Mouse (Mus musculus) Patski (cell line): ENCODE results near the gene Ttc9c. TPM values are rescaled to one million over a fixed set of nuclear protein-coding genes. Genes with fewer than 3 reads are reported as not detected.
A peak's percentile ranks its signal among the peaks of the same experiment; 100 is the strongest.

Source experiments
- ATAC-seq: fragments of 100-300 bp; one replicate; pipeline ENCODE4 v1.8.0; 2021
- CTCF ChIA-PET: fragments of 350-600 bp; sonication (Branson Sonifier 250); formaldehyde crosslinking; loops from one replicate; lab custom pipeline; 2022; ENCODE audit warnings: inconsistent platforms; lab: Charles Lee
- POLR2A ChIA-PET: fragments of 350-600 bp; sonication (Branson Sonifier 250); formaldehyde crosslinking; loops from one replicate; lab custom pipeline; 2022; ENCODE audit warnings: antibody characterized with exemption, inconsistent platforms; lab: Charles Lee
- DNase-seq: peaks from one replicate; pipeline ENCODE4 v3.0.0-alpha.2; 2011; ENCODE audit warnings: low read depth, low spot score
- H3K27me3 ChIP-seq: fragments of 371-371 bp; one replicate; pipeline ENCODE4 v1.5.1; 2021
- CTCF ChIP-seq: fragments of 100-300 bp; IDR thresholded peaks from one replicate; pipeline ENCODE4 v1.5.1; 2021
- in situ Hi-C: fragments of 300-500 bp; cut with MboI; formaldehyde crosslinking; loops from 3 replicates; pipeline ENCODE4 v1.11.1; 2018; ENCODE audit warnings: low pct_unique_long_range_greater_than_20kb, mixed read lengths
- polyA plus RNA-seq: library from polyadenylated mRNA; unstranded; gene quantifications from one replicate; pipeline ENCODE4 v1.2.3, GENCODE M21; 2021

Ttc9c gene
- polyA plus RNA-seq, 1 experiment from 2014 or later = 51.4 TPM

DNA sequence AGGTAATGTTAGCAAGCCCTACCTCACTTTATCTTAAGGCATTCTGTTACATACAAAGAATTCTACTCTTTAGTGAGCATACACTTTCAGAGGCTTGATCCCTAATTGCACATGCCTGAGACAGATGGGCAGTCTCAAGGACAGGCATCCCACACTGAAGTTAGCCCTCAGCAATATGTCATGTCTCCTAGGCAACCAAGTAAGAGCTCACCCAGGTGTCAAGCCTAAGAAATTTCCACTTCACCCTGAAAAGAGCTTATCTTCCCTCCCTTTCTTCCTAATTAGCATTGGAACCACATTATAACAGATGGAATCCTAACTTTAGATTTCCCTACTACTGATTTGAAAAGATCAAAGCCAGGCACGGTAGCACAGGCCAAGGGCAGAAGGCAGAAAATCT is 30.0 kb downstream of the Ttc9c start:
- H3K27me3 ChIP-seq = no peaks in the 10 kb centered on the region
- POLR2A ChIA-PET = interaction anchor here (1.0 to 1.3 kb wide), 4 partner anchors 9 to 49 kb away, joined by 3 to 5 read pairs (median 4); partner anchors contain the start of genes Hnrnpul2 and Ttc9c
- no peak for TF ChIP-seq CTCF
- ATAC-seq (no peak), DNase-seq (no peak)
- in situ Hi-C loops = no loop called here
- CTCF ChIA-PET = interaction anchor here (1.0 to 4.1 kb wide), 3 partner anchors 9 to 14 kb away, joined by 3 to 26 read pairs (median 4); partner anchors contain the start of gene Polr2g

DNA sequence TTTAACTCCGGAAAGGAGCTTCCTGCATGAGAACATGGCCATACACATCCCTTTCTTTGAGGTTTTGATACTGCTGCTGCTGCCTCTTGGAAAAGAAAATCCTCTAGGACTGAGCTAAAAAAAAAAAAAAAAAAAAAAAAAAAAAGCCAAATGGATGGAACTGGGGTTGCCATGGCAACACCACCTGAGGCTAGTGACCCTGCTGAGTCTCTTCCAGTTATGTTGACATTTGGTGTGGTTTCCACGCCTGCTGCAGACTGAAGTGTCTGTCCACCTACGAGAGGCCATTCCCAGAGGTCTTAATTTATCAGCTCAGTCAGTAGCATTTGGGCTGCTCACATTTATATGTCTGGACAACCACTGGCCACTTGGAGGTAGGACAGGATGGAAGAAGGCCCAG is 30.6 kb downstream of the Ttc9c start:
- TF ChIP-seq CTCF = no peak
- no peak for ATAC-seq
- ChIA-PET POLR2A (interaction anchor here (0.6 to 4.5 kb wide), 7 partner anchors 9 to 50 kb away, joined by 3 to 37 read pairs (median 3); partner anchors contain the start of genes Hnrnpul2, Tmem179b and Ttc9c), CTCF (interaction anchor here (0.6 to 4.1 kb wide), 4 partner anchors 9 to 22 kb away, joined by 3 to 26 read pairs (median 4); partner anchors contain the start of gene Polr2g)
- H3K27me3 ChIP-seq = no peaks in the 10 kb centered on the region
- in situ Hi-C loops = no loop called here
- no peak for DNase-seq

DNA sequence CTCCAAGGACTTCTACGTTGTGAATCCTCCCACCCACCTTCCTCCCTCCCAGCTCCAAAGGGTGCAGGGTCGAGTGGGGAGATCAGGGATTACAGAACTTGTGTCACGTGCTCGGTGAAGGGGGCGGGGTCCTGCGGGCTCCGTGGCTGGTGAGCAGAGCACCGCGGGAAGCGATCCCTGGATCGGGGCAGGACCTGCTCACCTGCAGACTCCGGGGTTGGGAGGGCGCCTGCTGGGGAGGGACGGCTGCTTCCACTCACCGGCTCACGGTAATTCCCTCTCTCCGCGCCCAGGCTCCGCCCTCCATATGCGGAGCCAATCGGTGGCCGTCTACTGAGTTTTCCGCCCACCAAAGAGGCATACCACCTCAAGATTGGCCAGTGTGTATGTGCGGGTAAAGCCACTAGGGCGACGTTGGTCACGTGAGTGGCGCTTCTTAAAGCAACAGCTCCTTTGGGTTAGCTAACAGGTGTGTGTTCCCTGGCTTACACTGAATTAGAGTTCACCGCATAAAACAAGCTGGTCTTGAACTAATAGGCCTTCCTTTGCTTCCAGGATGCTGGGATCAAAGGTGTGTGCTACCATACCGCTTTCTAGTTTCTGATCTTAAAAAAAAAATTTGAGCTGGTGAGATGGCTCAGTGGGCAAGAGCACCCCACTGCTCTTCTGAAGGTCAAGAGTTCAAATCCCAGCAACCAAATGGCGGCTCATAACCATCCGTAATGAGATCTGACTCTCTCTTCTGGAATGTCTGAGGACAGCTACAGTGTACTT is 32.9 kb downstream of the Ttc9c start, which contains the start of gene Taf6l:
TSS of gene Taf6l (minus strand) at position 410 of the 774 bp plus-strand sequence.
- POLR2A ChIA-PET = interaction anchor here (1.1 to 4.5 kb wide), 3 partner anchors 11 to 33 kb away, joined by 3 to 37 read pairs (median 6); partner anchors contain the start of genes Polr2g and Tmem179b
- no peak for TF ChIP-seq CTCF
- ATAC-seq = peak; percentile 100
- H3K27me3 ChIP-seq = no peaks in the 10 kb centered on the region
- in situ Hi-C loops = no loop called here
- DNase-seq = peak; percentile 81
- CTCF ChIA-PET = interaction anchor here (0.8 to 4.1 kb wide), 4 partner anchors 9 to 12 kb away, joined by 3 to 26 read pairs (median 6); partner anchors contain the start of genes Polr2g and Tmem179b

DNA sequence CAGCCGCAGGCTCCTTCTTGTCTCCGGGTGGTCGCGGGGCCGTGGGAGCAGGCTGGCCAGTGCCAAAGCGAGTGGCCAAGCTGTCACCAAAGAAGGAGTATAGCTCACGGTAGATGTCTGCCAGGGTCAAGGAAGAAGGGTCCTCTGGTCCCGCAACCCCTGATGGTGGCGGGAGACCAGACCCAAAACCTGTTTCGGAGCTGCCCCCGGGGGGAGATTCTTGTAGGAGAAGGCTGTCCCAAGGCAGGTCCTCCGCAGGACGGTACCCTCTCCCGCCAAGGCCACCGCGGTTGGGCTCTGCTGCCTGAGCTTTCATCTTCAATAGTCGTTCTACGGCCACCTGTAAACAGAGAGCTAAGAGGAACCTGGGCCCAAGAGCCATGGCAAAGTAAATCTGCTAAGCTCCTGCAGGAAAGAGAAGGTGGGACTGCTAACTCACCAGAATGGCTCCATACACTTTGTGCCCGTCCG is 44.1 kb downstream of the Ttc9c start:
- no peak for ATAC-seq

DNA sequence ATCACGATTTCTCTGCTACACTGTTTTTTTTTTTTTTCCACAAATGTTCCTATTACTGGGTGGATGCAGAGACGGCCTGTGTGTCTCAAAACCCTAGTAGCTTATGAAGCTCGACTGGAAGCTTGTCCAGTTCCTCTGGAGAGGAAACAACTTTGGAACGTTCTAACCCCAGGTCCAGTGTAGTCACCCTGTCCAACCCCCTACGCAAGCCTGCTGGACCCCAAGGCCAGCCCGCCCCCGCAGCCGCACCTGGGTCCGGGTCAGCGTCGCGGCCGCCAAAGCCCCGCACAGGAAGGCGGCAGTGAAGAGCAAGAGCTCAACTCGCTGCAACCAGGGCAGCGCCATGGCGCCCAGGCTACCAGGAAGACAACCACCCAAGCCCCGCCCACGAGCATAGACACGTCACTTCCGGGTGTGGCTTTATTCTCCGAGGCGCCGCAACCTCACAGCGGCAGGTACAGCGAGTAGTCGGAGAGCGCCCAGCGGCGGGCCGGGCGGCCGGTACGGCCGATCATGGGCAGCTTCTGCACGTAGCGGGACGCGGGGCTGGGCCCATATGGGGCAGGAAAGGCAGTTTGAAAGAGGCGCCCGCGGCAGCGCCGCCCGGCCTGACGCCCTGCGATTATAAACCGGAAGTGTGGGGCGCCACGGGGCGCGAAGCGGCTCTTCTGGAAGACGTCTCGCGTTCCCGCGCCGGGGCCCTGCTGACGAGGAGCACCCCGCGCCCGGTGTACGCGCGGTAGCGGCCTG is 44.9 kb downstream of the Ttc9c start, which contains the start of gene Tmem179b:
TSS of gene Tmem179b (minus strand) at position 382 of the 750 bp plus-strand sequence.
- H3K27me3 ChIP-seq = no peaks in the 10 kb centered on the region
- ATAC-seq (peak; percentile 92), DNase-seq (peak; percentile 60)
- CTCF ChIA-PET = interaction anchor here (1.2 to 2.0 kb wide), 5 partner anchors 11 to 41 kb away, joined by 3 to 5 read pairs (median 4); partner anchors contain the start of gene Nxf1
- TF ChIP-seq CTCF = no peak
- in situ Hi-C loops = no loop called here
- POLR2A ChIA-PET = interaction anchor here (0.6 to 4.3 kb wide), 12 partner anchors 12 to 1839 kb away, joined by 3 to 37 read pairs (median 3); partner anchors contain the start of genes Hnrnpul2, Nxf1, Taf6l and Ttc9c

More for the DNA sequence above, 44.1 kb downstream of the Ttc9c start:
- no peak for TF ChIP-seq CTCF
- no peaks in the 10 kb centered on the region for H3K27me3 ChIP-seq
- in situ Hi-C loops = no loop called here
- DNase-seq = no peak
- POLR2A ChIA-PET = interaction anchor here (0.8 to 4.3 kb wide), 9 partner anchors 12 to 98 kb away, joined by 3 to 37 read pairs (median 5); partner anchors contain the start of genes Nxf1 and Taf6l
- CTCF ChIA-PET = interaction anchor here (1.0 to 1.9 kb wide), 4 partner anchors 11 to 22 kb away, joined by 3 to 5 read pairs (median 4); partner anchors contain the start of gene Nxf1

DNA sequence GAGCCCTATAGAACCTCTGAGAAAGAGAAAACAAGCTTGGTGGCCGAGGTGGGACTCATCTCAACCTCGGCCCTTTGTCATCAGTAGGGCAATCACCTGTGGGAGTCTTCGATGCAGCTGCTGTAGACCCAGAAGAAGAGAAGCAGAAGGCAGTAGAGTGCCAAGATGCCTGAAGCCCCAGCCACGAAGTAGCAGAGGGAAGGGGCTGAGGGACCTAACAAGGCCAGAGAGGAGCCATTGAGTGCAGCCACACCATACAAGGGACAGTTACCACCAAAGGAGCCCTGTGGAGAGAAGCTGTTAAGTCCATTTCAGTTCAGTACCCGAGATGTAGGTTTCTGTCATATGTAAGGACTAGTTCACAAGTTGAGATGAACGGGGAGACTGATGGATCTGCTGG is 45.7 kb downstream of the Ttc9c start:
- in situ Hi-C loops = no loop called here
- no peak for TF ChIP-seq CTCF
- ChIA-PET CTCF (interaction anchor here (1.2 to 2.0 kb wide), 3 partner anchors 12 to 42 kb away, joined by 3 to 5 read pairs (median 4); no protein-coding TSS in a partner anchor), POLR2A (interaction anchor here (0.5 to 4.3 kb wide), 6 partner anchors 13 to 46 kb away, joined by 3 to 37 read pairs (median 4); partner anchors contain the start of genes Hnrnpul2, Nxf1, Polr2g and Taf6l)
- H3K27me3 ChIP-seq = no peaks in the 10 kb centered on the region
- DNase-seq = no peak
- no peak for ATAC-seq

DNA sequence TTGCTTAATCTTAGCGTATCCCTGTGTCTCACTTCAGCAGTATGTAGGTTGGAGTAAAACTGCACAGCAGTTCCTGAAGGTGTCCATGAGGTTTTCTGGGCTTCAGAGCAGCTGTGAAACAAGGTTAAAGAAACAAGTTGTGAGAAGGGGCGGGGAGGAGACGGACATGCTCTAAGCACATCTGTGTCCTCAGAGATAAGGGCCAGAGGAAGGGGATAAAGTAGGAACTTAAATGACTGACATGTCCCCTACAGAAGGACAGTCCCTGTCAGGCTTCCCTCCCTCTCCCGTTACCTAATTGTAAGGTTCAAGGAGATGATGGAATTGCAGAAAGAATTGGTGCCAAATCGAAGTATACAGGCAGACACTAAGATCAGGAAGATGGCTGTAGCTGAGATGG is 46.1 kb downstream of the Ttc9c start:
- in situ Hi-C loops = no loop called here
- ATAC-seq (no peak), DNase-seq (no peak)
- CTCF ChIA-PET = interaction anchor here (2.0 kb wide), 1 partner anchor 43 kb away, joined by 4 read pairs; no protein-coding TSS in a partner anchor
- H3K27me3 ChIP-seq = no peaks in the 10 kb centered on the region
- no peak for TF ChIP-seq CTCF
- POLR2A ChIA-PET = interaction anchor here (0.5 to 4.3 kb wide), 6 partner anchors 14 to 46 kb away, joined by 3 to 37 read pairs (median 4); partner anchors contain the start of genes Hnrnpul2, Nxf1, Polr2g and Taf6l

DNA sequence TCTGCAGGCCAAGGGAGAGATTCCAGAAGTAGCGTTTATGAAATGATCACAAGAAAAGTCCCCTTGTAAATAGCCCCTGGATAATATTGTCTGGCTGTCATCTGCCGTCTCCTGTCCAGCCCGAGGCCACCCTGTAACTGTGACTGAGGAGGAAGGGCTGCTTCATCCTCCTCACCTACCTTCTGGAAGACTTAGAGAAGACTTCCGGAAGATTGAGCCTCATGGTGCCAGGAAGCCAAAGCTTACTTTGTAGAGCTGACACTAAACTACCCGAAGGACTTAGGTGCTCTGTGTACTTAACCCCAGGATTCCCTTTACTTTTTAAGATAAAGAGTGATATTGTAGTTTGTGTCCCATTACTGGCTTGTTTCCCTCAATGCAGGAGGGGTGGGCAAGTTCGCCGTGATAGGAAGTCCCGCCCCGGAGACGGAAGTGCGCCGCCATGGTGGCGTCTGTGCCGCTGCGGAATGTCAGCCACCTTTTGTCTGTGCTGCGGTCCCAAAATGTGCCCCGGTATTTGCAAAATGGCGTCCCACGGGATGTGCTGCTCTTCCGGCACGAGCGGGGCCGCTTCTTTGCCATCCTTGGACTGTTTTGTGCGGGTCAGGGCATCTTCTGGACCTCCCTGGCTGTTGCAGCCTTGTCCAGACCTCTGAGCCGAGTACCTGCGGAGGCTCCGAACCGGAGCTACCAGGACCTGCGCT is 48.4 kb downstream of the Ttc9c start, which contains the start of gene Tmem223:
TSS of gene Tmem223 (plus strand) at position 430 of the 704 bp plus-strand sequence.
- in situ Hi-C loops = no loop called here
- DNase-seq (no peak), ATAC-seq (no peak)
- ChIA-PET POLR2A (interaction anchor here (0.5 to 2.2 kb wide), 6 partner anchors 10 to 102 kb away, joined by 3 to 11 read pairs (median 3); partner anchors contain the start of genes Hnrnpul2 and Nxf1), CTCF (interaction anchor here (2.1 kb wide), 1 partner anchor 10 kb away, joined by 5 read pairs; no protein-coding TSS in a partner anchor)
- no peaks in the 10 kb centered on the region for H3K27me3 ChIP-seq
- no peak for TF ChIP-seq CTCF

DNA sequence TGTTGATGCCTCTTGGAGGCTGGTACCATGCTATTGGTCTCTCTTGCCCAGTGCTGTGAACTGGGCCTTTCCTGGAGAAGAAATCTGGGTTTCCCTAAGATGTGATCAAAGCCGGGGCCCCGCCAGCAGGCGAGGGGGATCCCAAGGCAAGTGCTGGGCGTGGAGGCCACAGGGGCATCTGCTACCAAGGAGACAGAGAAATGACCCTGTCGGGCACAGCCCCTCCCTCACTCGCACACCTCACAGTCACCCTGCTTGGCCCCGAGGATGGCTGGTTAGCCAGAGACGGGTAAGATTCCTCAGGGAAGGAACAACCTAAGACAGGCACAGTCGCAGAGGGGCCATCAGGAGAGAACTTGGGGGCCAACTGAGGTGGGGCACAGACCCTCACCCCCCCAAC is 53.6 kb downstream of the Ttc9c start:
- ChIA-PET CTCF (interaction anchor here (1.0 kb wide), 1 partner anchor 24 kb away, joined by 3 read pairs; the partner anchor contains the start of genes 1700092M07Rik and Stx5a), POLR2A (no interaction called here)
- TF ChIP-seq CTCF = no peak
- in situ Hi-C loops = no loop called here
- H3K27me3 ChIP-seq = no peaks in the 10 kb centered on the region
- ATAC-seq (no peak), DNase-seq (no peak)
